Mouse (Mus musculus) lung, postnatal 0 days (tissue): ENCODE results near the gene Gm6803. TPM values are rescaled to one million over a fixed set of nuclear protein-coding genes. Genes with fewer than 3 reads are reported as not detected.
"Not testable (repeated sequence)": the region's sequence is repeated elsewhere in the genome, so short reads cannot be mapped to it uniquely, and the experiment has no call there.

Experiments
- ATAC-seq: fragments of 200-750 bp; cut with Nextera tagmentation; 2 replicates; pipeline ENCODE4 v1.8.0; 2017; ENCODE audit warnings: moderate library complexity
- DNase-seq: peaks from one replicate; pipeline ENCODE4 v3.0.0-alpha.2; 2016; ENCODE audit warnings: low spot score
- H3K27ac ChIP-seq: fragments of 300-500 bp; sonication (generic); 2 replicates; pipeline ENCODE4 v1.5.1; 2014; ENCODE audit warnings: antibody characterized with exemption, mild to moderate bottlenecking, low read length, mixed read lengths
- H3K27me3 ChIP-seq: fragments of 300-500 bp; sonication (generic); replicated peaks from 2 replicates; pipeline ENCODE4 v1.6.1; 2014; ENCODE audit warnings: low read length, mixed read lengths; ENCODE audit not compliant: insufficient read depth
- H3K36me3 ChIP-seq: fragments of 300-500 bp; sonication (generic); 2 replicates; pipeline ENCODE4 v1.6.1; 2014; ENCODE audit warnings: low read length, mixed read lengths; ENCODE audit not compliant: insufficient read depth
- H3K4me1 ChIP-seq: fragments of 300-500 bp; sonication (generic); 2 replicates; pipeline ENCODE4 v1.6.1; 2014; ENCODE audit warnings: antibody characterized with exemption, low read depth, low read length, mixed read lengths; ENCODE audit not compliant: insufficient read depth
- H3K4me2 ChIP-seq: fragments of 300-500 bp; sonication (generic); replicated peaks from 2 replicates; pipeline ENCODE4 v1.6.1; 2014; ENCODE audit warnings: low read depth, mild to moderate bottlenecking, low read length, moderate library complexity, mixed read lengths
- H3K4me3 ChIP-seq: fragments of 300-500 bp; sonication (generic); 2 replicates; pipeline ENCODE4 v1.5.1; 2014; ENCODE audit warnings: low read depth, low read length
- H3K9ac ChIP-seq: fragments of 300-500 bp; sonication (generic); replicated peaks from 2 replicates; pipeline ENCODE4 v1.6.1; 2014; ENCODE audit warnings: low read depth, mild to moderate bottlenecking
- H3K9me3 ChIP-seq: fragments of 300-500 bp; sonication (generic); 2 replicates; pipeline ENCODE4 v1.6.1; 2016; ENCODE audit warnings: low read length, mixed read lengths
- WGBS: fragments of 180-500 bp; shearing (Covaris S2); extraction: QIAGEN DNeasy Blood & Tissue Kit; methylation state at CpG from one replicate; pipeline ENCODE4 v1.1.7; 2014; 5-methylcytosine and 5-hydroxymethylcytosine counted together
- polyA plus RNA-seq: library from polyadenylated mRNA; unstranded; fragments of >200 nt; fragmentation: Nextera tagmentation; extraction: Ambion mirVana; gene quantifications from 2 replicates; pipeline ENCODE4 v1.2.1, GENCODE M21; 2015

Gm6803 gene
- polyA plus RNA-seq, result not detected in 2 replicates

DNA sequence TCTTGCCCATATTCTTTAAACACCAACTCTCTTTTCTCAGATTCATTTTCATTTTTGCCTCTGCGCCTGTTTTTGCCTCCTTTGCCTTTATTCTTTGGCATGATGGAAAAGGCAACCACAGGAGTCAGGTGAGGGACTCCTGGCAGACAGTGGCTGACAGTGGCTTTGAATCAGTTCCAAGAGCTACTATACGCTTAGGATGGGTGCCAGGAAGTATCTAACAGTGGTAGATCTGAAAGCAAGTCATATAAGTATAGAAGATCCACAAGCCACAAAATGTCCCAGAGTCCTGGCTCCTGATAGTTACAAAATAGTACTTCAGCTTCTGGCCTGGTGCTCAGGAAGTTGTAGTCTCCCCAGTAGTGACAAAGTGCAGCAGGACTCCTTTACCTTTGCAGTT, at the start of gene Gm6803:
Gm6803 (minus strand) TSS at position 101 of the 400 bp plus-strand sequence.
- H3K9me3 ChIP-seq, H3K27ac ChIP-seq, H3K4me3 ChIP-seq, H3K4me2 ChIP-seq, H3K9ac ChIP-seq, H3K4me1 ChIP-seq, H3K27me3 ChIP-seq, DNase-seq, ATAC-seq, H3K36me3 ChIP-seq: not testable (repeated sequence)
- WGBS, result 80% methylated on average over 2 of the region's 2 CpGs

DNA sequence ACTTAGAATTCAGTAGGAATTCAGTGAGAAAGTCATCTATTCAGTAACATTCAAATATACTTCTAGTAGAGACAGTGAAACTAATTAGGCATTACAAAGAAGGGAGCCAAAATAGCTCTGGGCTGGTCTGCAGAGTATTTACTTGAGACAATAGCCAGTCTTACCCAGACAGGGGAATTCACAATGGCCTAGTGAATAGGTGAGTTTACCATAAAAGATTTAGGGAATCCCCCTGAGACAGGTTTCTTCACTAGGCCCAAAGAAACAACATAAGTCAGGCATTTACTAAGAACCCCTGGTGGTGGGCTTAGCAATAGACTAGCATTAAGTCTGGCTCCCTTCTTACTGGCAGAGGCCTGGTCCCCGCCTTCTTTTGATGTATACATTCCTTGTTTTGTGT, 26.7 kb upstream of the Gm6803 start:
- DNase-seq, H3K27ac ChIP-seq, H3K27me3 ChIP-seq, H3K9ac ChIP-seq, ATAC-seq, H3K36me3 ChIP-seq, H3K4me1 ChIP-seq, H3K9me3 ChIP-seq, H3K4me2 ChIP-seq, H3K4me3 ChIP-seq: not testable (repeated sequence)
- WGBS, result 69% methylated on average over 1 of the region's 1 CpGs

DNA sequence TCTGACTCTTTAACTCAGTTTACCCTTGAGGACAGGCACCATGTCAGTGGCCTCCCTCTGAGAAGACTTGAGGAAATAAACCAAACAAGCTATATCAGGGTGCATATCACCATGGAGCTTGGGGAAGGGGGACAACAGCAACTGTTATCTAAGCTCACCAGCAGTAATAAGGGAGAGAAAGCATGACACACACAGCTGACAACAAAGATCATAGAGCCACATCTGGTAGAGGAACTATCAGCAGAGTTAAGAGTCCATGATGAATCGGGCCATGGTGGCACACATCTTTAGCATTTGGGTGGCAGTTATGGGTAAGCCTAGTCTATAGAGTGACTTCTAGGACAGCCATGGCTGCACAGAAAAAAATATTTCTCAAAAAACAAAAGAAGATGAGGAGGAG, 21.1 kb upstream of the Gm6803 start:
- 84% methylated on average over 1 of the region's 1 CpGs for WGBS
- ATAC-seq, H3K27ac ChIP-seq, H3K4me3 ChIP-seq, H3K27me3 ChIP-seq, H3K36me3 ChIP-seq, H3K9ac ChIP-seq, DNase-seq, H3K4me2 ChIP-seq, H3K9me3 ChIP-seq, H3K4me1 ChIP-seq: not testable (repeated sequence)

DNA sequence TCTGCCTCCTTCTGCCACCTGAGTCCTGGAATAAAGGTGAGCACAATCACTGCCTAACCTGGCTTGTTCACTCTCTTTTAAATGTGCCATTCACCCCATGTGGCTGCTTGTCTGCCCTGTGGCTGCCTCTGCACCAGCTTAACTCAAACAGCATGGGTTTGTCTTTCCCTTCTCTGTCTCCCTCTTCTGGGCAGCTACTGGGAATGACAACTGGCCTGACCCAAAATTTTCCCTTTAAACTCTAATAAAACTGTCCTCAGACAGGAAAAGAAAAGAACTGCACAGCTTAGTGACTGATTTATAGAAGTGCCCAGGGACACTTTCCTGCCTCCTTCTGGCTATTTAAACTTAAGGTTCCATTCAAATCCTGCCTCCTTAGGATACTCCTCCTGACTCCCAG, 20.5 kb upstream of the Gm6803 start:
- H3K27me3 ChIP-seq, H3K9ac ChIP-seq, ATAC-seq, H3K9me3 ChIP-seq, DNase-seq, H3K27ac ChIP-seq, H3K36me3 ChIP-seq, H3K4me2 ChIP-seq, H3K4me3 ChIP-seq, H3K4me1 ChIP-seq: not testable (repeated sequence)

DNA sequence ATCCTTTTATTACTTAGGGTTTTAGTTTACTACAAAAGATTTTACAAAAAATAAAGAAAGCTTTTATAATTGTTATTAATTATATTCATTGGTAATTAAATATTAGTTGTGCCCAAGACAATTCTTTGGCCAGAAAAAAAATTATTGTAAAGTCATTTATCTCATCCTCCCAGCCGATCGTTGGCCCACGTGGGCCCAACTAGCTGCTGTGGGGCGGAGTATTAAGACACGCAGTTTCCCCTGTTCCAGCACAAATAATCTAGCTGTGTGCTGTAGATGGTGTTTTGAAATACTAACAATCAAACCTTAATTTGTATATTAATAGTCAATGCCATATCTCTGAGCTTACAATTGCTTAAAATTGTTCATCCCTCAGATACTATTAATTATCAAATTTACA, 13.7 kb upstream of the Gm6803 start:
- not testable (repeated sequence) for H3K27ac ChIP-seq, H3K4me2 ChIP-seq, H3K9ac ChIP-seq, H3K4me1 ChIP-seq, H3K9me3 ChIP-seq, H3K27me3 ChIP-seq, H3K36me3 ChIP-seq, H3K4me3 ChIP-seq, DNase-seq, ATAC-seq
- WGBS, result 89% methylated on average over 5 of the region's 5 CpGs

DNA sequence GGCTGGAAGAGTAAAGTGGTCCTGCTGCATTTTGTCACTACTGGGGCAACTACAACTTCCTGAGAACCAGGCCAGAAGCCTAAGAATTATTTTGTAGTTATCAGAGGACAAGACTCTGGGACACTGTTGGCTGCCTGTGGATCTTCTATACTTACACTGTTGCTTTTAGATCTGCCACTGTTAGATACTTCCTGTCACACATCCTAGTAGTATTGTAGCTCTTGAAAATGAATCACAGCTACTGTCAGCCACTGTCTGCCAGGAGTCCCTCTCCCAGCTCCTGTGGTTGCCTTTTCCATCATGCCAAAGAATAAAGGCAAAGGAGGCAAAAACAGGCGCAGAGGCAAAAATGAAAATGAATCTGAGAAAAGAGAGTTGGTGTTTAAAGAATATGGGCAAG, 8.1 kb upstream of the Gm6803 start, which contains the start of gene Gm2056:
Gm2056 (plus strand) TSS at position 301 of the 400 bp plus-strand sequence.
- not testable (repeated sequence) for ATAC-seq, H3K27me3 ChIP-seq, H3K27ac ChIP-seq, H3K4me1 ChIP-seq, H3K9me3 ChIP-seq, H3K4me3 ChIP-seq, H3K9ac ChIP-seq, DNase-seq, H3K4me2 ChIP-seq, H3K36me3 ChIP-seq
- 73% methylated on average over 1 of the region's 1 CpGs for WGBS

DNA sequence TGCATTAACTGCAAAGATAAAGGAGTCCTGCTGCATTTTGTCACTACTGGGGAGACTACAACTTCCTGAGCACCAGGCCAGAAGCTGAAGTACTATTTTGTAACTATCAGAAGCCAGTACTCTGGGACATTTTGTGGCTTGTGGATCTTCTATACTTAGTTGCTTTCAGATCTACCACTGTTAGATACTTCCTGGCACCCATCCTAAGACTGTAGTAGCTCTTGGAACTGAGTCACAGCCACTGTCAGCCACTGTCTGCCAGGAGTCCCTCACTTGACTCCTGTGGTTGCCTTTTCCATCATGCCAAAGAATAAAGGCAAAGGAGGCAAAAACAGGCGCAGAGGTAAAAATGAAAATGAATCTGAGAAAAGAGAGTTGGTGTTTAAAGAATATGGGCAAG, 7.0 kb downstream of the Gm6803 start, which contains the start of gene Gm2075:
Gm2075 (plus strand) TSS at position 301 of the 400 bp plus-strand sequence.
- H3K4me3 ChIP-seq, DNase-seq, ATAC-seq, H3K27me3 ChIP-seq, H3K4me2 ChIP-seq, H3K9ac ChIP-seq, H3K4me1 ChIP-seq, H3K27ac ChIP-seq, H3K36me3 ChIP-seq, H3K9me3 ChIP-seq: not testable (repeated sequence)
- WGBS, result no CpG with 5 or more reads among the region's 1 CpGs

DNA sequence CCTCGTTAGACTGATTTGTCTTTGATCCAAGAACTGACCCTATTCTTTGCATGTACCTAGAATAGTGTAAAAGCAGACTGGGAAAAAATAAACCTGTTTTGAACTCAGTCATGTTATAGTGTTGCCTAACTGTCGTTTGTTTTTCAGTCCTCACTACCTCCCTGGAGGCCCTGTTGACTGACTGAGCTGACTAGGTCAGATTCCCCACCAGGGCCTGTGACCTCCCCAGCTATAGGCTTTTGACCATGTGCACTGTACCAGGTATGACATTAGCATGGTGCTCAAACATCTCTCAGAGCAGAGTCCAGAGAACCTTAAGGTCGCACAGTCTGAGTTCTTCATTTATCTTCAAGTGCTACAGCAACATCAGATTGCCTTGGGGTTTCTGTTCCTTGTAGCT, 14.5 kb downstream of the Gm6803 start:
- not testable (repeated sequence) for H3K4me3 ChIP-seq, H3K36me3 ChIP-seq, H3K9me3 ChIP-seq, H3K4me2 ChIP-seq, H3K9ac ChIP-seq, DNase-seq, ATAC-seq, H3K4me1 ChIP-seq, H3K27ac ChIP-seq, H3K27me3 ChIP-seq
- 60% methylated on average over 3 of the region's 3 CpGs for WGBS

DNA sequence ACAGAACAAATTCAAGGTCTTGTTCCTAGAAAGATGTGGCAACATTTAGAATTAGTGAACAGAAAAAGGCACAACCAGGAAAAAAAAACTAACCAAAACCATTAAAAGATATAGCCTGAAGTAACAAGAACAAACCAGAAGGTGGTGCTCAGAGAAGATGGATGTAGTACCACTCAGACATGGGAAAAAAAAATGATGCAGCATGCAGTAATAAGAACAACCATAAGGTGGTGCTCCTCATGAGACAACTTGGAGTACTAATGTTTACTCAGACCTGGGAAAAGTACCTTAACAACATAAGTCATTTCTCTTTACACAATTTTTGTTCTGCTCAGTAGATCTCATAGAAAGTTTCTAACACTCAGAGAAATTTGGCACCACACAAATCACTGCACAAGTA, 34.6 kb downstream of the Gm6803 start:
- not testable (repeated sequence) for H3K4me2 ChIP-seq, H3K36me3 ChIP-seq, H3K4me1 ChIP-seq, H3K27me3 ChIP-seq, H3K27ac ChIP-seq, H3K9me3 ChIP-seq, DNase-seq, ATAC-seq, H3K9ac ChIP-seq, H3K4me3 ChIP-seq
